Mouse (Mus musculus) liver, adult 2 months (tissue): Measurements from ENCODE around the gene Mef2c.

ENCODE experiments used
- CTCF ChIP-seq: fragments of 200-500 bp; IDR thresholded peaks from 2 replicates; pipeline ENCODE4 v1.5.1; 2011; ENCODE audit warnings: low read depth, low read length, control low read depth
- POLR2A ChIP-seq: fragments of 200-500 bp; IDR thresholded peaks from 2 replicates; pipeline ENCODE4 v1.6.1; 2011; ENCODE audit warnings: low read length, control low read depth; ENCODE audit not compliant: insufficient read depth; ENCODE audit errors: extremely low read depth

GRCm38 (mm10) chr13:83571973-83572447 lies 68.2 kb downstream of the Mef2c start:
- TF ChIP-seq CTCF (no peak), POLR2A (no peak)
